ENCODE assay signal across 8 mouse cellular contexts in genomic region chr8:11554799-11555719, GRCm38 (mm10). TPM values are rescaled to one million over a fixed set of nuclear protein-coding genes. Genes with fewer than 3 reads are reported as not detected.
DNase-seq lines count a peak whose midpoint lies in the region; ATAC-seq and TF ChIP-seq lines count a peak whose summit lies in the region.

Ing1 (plus strand) TSS chr8:11555571.

- WGBS in heart, embryonic 10.5 days = 1% methylated on average over 52 of the region's 52 CpGs
- WGBS in kidney, embryonic 15.5 days = under 1% methylated on average over 52 of the region's 52 CpGs

- peak; percentile 77 for ATAC-seq in kidney, embryonic 15.5 days (replicated peaks; ENCODE audit: low FRiP score)
- ATAC-seq in monocyte, adult 5-6 weeks (replicated peaks; ENCODE audit: insufficient number of reproducible peaks, low FRiP score, low TSS enrichment, poor library complexity, severe bottlenecking) = peak; percentile 42

- H3K4me2 ChIP-seq in kidney, embryonic 15.5 days = peak within 1 kb of the TSS; percentile 88

- peak; percentile 99 for DNase-seq in A20 (ENCODE audit: low read depth, low spot score)
- DNase-seq in heart, embryonic 10.5 days (ENCODE audit: low spot score) = peak; percentile 98
- DNase-seq in liver = peak; percentile 96
- peak; percentile 94 to 97 for DNase-seq in spleen, postnatal 4 days (ENCODE audit: low spot score in 2 of 2)

- H3K9ac ChIP-seq in kidney, embryonic 15.5 days = peak within 1 kb of the TSS; percentile 94

- no peak for TF ChIP-seq CTCF in bone marrow macrophage, adult 2 months (IDR thresholded peaks at IDR 0.05; ENCODE audit: low read depth, low read length)
- no peak for TF ChIP-seq CTCF in embryonic fibroblast, embryonic 13.5 days (IDR thresholded peaks at IDR 0.05; ENCODE audit: borderline replicate concordance, insufficient read depth, low read length)

- peak within 1 kb of the TSS; percentile 93 for H3K27ac ChIP-seq in bone marrow macrophage, adult 2 months (ENCODE audit: insufficient read depth, low read depth, low read length)
- peak within 1 kb of the TSS; percentile 92 for H3K27ac ChIP-seq in embryonic fibroblast, embryonic 13.5 days (ENCODE audit: insufficient read depth, low read length)
- peak within 1 kb of the TSS; percentile 98 for H3K27ac ChIP-seq in heart, embryonic 10.5 days
- H3K27ac ChIP-seq in kidney, embryonic 15.5 days = peak within 1 kb of the TSS; percentile 99

- H3K4me3 ChIP-seq in bone marrow macrophage, adult 2 months (ENCODE audit: insufficient read depth, low read length) = peak within 1 kb of the TSS; percentile 100
- peak within 1 kb of the TSS; percentile 59 for H3K4me3 ChIP-seq in embryonic fibroblast, embryonic 13.5 days (ENCODE audit: insufficient read depth, low read length)
- peak within 1 kb of the TSS; percentile 94 for H3K4me3 ChIP-seq in heart, embryonic 10.5 days
- peak within 1 kb of the TSS; percentile 95 for H3K4me3 ChIP-seq in kidney, embryonic 15.5 days (replicated peaks)

- TF ChIP-seq POLR2A in bone marrow macrophage, adult 2 months (IDR thresholded peaks at IDR 0.05; ENCODE audit: borderline replicate concordance, low read depth, low read length) = no peak; the same call in 1 of the 2 replicates
- TF ChIP-seq POLR2A in embryonic fibroblast, embryonic 13.5 days (IDR thresholded peaks at IDR 0.05; ENCODE audit: low read depth, low read length) = peak; percentile 92

- no peaks in the 10 kb centered on the region for H3K9me3 ChIP-seq in heart, embryonic 10.5 days
- H3K9me3 ChIP-seq in kidney, embryonic 15.5 days (replicated peaks) = no peaks in the 10 kb centered on the region

- peaks cover 17% of the 10 kb centered on the region for H3K4me1 ChIP-seq in bone marrow macrophage, adult 2 months (ENCODE audit: control insufficient read depth, insufficient read depth, low read length)
- 0 out of 2 replicates have a peak, but pooled peaks cover 4% of the 10 kb centered on the region for H3K4me1 ChIP-seq in embryonic fibroblast, embryonic 13.5 days (ENCODE audit: control insufficient read depth, insufficient read depth, low read length)
- peaks cover 29% of the 10 kb centered on the region for H3K4me1 ChIP-seq in heart, embryonic 10.5 days
- peaks cover 30% of the 10 kb centered on the region for H3K4me1 ChIP-seq in kidney, embryonic 15.5 days

- H3K27me3 ChIP-seq in heart, embryonic 10.5 days (ENCODE audit: insufficient read depth, poor library complexity, severe bottlenecking) = no peaks in the 10 kb centered on the region
- H3K27me3 ChIP-seq in kidney, embryonic 15.5 days = no peaks in the 10 kb centered on the region

- 0 out of 2 replicates have a peak, but pooled peaks cover under 1% of the 10 kb centered on the region for H3K36me3 ChIP-seq in heart, embryonic 10.5 days
- H3K36me3 ChIP-seq in kidney, embryonic 15.5 days = no peaks in the 10 kb centered on the region

RNA-seq across cellular contexts. Expression of gene Ing1, which starts in this region (rescaled TPM):
- polyA plus RNA-seq in bone marrow macrophage, adult 2 months (2012; ENCODE audit: insufficient read depth, insufficient read length, missing spikeins) = 52.6 and 59.4 TPM in 2 replicates
- polyA plus RNA-seq in embryonic fibroblast, embryonic 13.5 days (2011; ENCODE audit: insufficient read length, low read depth, missing spikeins) = 38.5 and 44.1 TPM in 2 replicates
- polyA plus RNA-seq in heart, embryonic 10.5 days (2016; fragmentation: Nextera tagmentation; extraction: Ambion mirVana) = 21.8 and 27.7 TPM in 2 replicates
- polyA plus RNA-seq in kidney, embryonic 15.5 days (2015; fragmentation: Nextera tagmentation; extraction: Ambion mirVana) = 35.7 and 36.9 TPM in 2 replicates
- total RNA-seq in monocyte, adult 5-6 weeks (2017) = 69.1 to 75.3 TPM (median 75.0 TPM) in 3 replicates

Comparison
In these comparisons a context has a peak if more than half of its experiments do, and no peak if none do; other contexts are left out.
1. Peak in every context shown above with its lines: DNase-seq, ATAC-seq, H3K4me3 ChIP-seq and H3K27ac ChIP-seq.